Mouse (Mus musculus) urinary bladder, postnatal 14 days (tissue): ENCODE measurements around the gene Cldn5.

ENCODE experiments used
- DNase-seq: peaks from one replicate; pipeline ENCODE4 v3.0.0; 2021; ENCODE audit warnings: low spot score

Gene Cldn5

DNA sequence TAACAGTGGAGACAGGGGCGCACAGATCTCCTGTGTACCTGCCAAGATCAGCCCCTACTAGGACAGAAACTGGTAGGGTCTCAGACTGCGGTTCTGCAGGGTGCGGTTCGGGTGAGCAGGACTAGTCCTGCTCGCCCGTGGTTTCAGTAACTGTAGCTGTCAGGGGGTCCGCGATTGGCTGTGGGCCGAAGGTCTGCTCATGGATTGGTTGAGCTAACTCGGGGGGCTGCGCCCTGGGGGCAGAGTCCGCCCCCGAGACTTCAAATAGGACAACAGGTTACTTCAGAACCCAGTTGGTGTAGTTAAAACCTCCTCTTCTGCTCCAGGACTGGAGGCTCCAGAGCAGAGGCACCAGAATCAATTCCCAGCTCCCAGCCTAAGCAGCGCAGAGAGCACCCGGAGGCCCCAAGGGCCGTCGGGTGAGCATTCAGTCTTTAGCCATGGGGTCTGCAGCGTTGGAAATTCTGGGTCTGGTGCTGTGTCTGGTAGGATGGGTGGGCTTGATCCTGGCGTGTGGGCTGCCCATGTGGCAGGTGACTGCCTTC is at the start of gene Cldn5:
Cldn5 (plus strand) TSS at position 292 of the 545 bp plus-strand sequence.
- no peak for DNase-seq

GRCm38 (mm10) chr16:18727536-18728499 is 48.8 kb upstream of the Cldn5 start:
- no peak for DNase-seq

DNA sequence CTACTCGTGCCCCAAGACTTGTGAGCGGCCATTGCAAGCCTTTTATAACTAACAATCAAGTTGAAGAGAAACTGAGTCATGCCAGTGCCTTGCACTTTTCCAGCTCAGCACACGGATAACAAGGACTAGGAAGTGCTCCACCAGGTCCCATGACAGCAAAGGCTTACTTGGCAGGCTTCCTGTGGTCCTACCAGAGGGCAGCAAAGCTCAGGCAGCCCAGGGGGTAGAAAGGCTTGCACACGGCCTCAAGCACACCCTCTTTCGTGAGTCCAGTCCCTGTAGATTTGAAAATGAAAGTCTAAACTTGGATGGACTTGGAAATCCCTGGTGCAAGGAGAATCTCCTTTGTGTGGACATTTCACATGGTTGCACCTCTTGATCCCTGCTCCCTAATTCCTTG is 47.5 kb upstream of the Cldn5 start:
- DNase-seq: no peak

GRCm38 (mm10) chr16:18730640-18731039 is 46.0 kb upstream of the Cldn5 start:
- no peak for DNase-seq

DNA sequence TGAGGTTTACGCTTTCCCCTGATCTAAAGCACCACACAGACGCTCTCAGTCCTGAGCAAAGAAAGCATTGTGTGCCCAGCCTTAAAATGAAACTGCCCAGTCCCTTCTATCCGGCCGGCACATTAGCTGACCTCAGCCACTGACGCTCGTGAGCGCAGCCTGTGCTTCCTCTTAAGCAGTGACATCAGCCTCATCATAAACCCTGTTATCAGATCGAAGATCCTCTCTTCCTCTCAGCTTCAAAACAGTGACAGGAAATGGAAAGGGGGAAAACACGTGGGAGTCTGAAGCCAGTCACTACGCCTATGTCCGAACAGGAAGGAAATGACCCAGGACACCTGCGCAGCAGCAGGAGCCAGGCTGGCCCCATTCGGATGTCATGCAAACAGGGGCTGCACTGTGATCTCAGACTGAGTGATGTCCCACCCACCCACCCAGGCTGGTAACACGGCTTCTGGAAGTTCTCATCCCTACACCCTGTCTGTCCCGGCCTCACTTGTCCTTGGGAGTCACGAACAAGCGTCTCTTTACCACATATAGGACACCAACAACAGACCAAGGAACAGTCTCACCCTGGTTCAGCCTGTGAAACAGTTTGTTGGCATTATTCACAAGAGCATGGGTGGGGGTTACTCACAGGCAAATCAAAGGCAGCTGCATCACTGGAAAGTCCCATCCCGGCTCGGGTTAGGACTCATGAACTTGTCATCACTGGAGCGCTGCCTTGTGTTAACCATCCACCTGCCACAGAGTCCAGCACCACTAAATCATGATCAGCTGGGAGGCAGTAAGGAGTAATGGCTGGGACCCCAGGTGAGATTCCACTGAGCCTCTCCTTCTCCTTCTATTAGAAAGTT is 43.3 kb upstream of the Cldn5 start:
- DNase-seq: no peak

DNA sequence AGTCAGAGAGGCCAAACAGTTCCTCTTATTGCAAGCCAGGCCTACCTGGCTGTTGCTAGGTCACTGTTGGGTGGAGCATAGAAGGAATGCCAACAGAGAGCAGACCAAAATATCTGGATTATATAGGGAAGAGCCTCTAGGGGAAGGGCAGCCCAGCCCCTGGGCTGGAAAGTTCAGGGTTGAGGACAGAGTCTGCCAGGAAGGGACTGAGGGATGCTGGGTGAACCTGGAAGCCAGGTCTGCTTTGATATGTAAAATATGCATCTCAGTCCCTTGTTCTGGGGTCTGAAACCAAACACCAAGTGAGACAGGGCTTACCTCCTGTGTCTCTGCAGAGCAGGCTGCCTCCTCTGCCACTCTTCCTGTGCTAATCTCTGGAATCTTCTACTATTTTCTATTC is 38.3 kb upstream of the Cldn5 start:
- no peak for DNase-seq

- no peak for DNase-seq
These were observed 30.2 kb upstream of the Cldn5 start for GRCm38 (mm10) chr16:18746268-18747122.

DNA sequence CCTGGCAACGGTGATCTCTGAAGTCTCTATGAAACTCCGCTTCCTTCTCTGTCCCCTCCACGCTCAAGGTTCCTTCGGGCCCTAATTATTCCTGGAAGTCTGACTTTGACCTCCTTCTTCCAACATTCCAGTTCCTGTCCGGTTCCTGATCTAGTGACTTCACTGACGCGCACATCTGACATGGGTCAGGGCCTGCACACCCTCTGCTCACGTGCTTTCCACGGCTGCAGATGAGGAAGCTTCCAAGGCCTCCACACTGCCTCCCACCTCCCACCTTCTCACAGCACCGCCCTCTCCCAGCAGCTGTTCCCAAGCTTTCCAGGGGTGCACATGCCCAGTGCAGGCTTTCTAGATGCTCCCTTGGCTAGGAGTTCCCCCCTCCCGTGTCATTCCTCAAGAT is 25.5 kb upstream of the Cldn5 start:
- no peak for DNase-seq

GRCm38 (mm10) chr16:18751885-18752499 is 24.7 kb upstream of the Cldn5 start:
- DNase-seq: no peak

GRCm38 (mm10) chr16:18761734-18762133 is 14.9 kb upstream of the Cldn5 start:
- no peak for DNase-seq

GRCm38 (mm10) chr16:18762960-18763359 is 13.7 kb upstream of the Cldn5 start:
- no peak for DNase-seq

DNA sequence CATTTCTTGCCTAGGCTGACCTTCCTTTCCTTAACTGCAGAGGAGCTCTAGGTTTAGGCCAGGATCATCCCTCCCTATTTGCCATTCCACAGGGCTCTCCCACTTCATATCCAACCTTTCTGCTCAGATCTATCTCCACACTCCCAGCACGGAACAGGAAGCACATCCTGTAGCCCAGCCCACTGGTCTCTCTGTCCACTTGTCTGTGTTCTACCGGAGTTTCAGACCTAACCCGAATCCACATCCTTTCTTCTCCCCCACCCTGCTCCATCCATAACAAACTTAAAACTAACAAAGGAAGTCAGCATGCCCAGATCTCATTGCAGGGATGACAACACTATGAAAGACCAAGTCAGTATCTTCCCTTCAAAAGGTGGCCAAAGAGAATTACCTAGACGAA is 10.3 kb upstream of the Cldn5 start:
- DNase-seq: no peak

- DNase-seq: no peak
These were observed 7.1 kb upstream of the Cldn5 start for GRCm38 (mm10) chr16:18769501-18769900.

GRCm38 (mm10) chr16:18773936-18774335 is 2.7 kb upstream of the Cldn5 start:
- DNase-seq: no peak

GRCm38 (mm10) chr16:18775621-18776555 is 759 bp upstream of the Cldn5 start:
- DNase-seq: no peak

DNA sequence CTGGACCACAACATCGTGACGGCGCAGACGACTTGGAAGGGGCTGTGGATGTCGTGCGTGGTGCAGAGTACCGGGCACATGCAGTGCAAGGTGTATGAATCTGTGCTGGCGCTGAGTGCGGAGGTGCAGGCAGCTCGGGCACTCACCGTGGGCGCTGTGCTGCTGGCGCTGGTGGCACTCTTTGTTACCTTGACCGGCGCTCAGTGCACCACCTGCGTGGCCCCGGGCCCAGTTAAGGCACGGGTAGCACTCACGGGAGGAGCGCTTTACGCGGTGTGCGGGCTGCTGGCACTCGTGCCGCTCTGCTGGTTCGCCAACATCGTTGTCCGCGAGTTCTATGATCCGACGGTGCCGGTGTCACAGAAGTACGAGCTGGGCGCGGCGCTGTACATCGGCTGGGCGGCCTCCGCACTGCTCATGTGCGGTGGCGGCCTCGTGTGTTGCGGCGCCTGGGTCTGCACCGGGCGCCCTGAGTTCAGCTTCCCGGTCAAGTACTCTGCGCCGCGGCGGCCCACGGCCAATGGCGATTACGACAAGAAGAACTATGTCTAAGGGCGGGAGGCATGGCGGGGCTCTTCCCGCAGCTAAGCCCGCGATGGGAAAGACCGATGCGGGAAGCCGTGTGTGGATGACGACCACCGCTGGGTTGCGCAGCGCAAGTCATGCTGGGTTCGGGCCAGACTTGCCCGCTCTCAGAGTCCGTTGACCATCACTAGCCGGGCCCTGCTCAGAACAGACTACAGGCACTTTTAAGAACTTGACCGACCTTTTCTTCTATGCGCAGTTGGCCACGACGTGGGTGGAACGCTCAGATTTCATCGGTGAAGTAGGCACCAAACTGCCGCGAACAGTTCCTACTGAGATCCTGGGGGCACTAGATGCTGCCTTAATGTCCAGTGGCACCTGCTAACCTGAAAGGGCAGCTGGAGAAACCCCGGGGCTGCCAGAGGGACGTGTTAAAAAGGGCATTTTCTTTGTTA is 744 bp downstream of the Cldn5 start:
- DNase-seq: no peak

DNA sequence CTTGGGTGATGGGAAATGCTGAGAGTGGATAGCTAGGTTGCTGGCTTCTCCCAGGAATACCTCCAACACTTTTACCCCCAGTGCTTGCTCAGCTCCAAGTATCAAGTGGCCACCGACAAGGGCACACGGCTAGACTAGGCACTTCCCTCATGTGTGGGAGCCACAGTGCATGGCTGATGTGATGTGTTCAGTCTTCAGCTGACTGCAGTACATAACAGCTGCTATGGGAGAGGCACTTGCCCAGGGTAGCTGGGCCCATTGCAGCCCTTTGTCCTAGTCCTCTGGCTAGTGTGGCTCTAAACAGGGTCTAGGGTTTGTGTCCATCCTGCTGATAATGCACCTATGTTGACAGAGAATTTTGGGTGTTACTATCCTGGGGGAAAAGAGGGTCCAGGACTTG is 1.8 kb downstream of the Cldn5 start:
- DNase-seq: no peak

DNA sequence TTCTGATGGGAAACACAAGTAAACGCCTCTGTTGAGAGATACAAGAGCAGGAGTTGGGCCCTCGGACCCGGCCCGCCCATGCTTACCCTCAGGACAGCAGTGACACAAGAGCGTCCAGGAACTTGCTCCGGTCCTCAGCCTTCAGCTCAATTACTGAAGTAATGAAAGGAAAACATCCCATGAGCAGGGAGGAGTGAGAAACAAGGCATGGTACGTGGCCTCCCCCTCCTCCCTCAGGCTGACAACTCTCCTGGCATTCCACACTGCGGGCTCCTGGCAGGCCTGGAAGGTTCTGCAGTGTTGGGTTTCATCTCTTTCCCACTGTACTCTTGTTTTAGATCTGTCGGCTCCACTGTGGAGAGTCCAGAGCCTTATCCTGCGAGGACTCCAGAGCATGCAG is 5.2 kb downstream of the Cldn5 start:
- DNase-seq: no peak

DNA sequence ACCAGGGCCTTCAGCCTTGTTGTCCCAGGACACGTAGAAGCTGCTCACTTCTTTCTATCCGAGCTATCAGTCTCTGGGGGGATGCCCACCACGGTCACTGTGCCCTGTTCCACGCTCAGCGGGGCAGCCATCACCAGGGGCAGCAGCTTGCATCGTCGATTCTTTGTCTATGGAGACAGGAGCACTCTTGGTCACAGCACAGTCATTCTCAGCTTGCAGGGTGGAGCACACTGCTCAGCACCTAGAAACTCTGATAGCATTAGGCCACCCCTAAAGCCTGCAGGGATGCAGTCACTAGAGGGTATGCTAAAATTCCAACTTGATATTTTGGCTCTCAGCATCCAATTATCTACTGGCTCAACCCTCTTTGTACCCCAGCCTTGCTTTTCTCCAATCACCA is 8.4 kb downstream of the Cldn5 start:
- DNase-seq: no peak
